Mouse (Mus musculus) thymus, adult 2 months (tissue): ENCODE measurements around the gene Alox12b.

Experiments used
- CTCF ChIP-seq: fragments of 200-500 bp; IDR thresholded peaks from 2 replicates; pipeline ENCODE4 v1.5.1; 2012; ENCODE audit warnings: mild to moderate bottlenecking, control low read depth, low read length, moderate library complexity, borderline replicate concordance; ENCODE audit not compliant: control insufficient read depth, poor library complexity, insufficient read depth; ENCODE audit errors: extremely low read depth
- POLR2A ChIP-seq: fragments of 200-500 bp; IDR thresholded peaks from 2 replicates; pipeline ENCODE4 v1.6.1; 2012; ENCODE audit warnings: mild to moderate bottlenecking, low read length, control low read depth, moderate library complexity; ENCODE audit not compliant: control insufficient read depth, poor library complexity, insufficient read depth; ENCODE audit errors: extremely low read depth

GRCm38 (mm10) chr11:69123056-69123692, 33.6 kb upstream of the Alox12b start:
- TF ChIP-seq POLR2A (no peak), CTCF (no peak)
